ENCODE assay signal across 7 mouse cellular contexts in genomic region chr2:10101180-10101579, GRCm38 (mm10). TPM values are rescaled to one million over a fixed set of nuclear protein-coding genes. Genes with fewer than 3 reads are reported as not detected.
DNase-seq lines count a peak whose midpoint lies in the region; ATAC-seq and TF ChIP-seq lines count a peak whose summit lies in the region.

No protein-coding gene starts in this region.

- TF ChIP-seq POLR2A in kidney, adult 2 months (IDR thresholded peaks at IDR 0.05; ENCODE audit: low read depth, low read length): no peak

- no peak for TF ChIP-seq EP300 in liver, embryonic 14.5 days (IDR thresholded peaks at IDR 0.05; ENCODE audit: low read depth)

- no peaks in the 10 kb centered on the region for H3K36me3 ChIP-seq in forebrain, embryonic 14.5 days (ENCODE audit: control insufficient read depth, insufficient read depth, low read length)
- H3K36me3 ChIP-seq in kidney, adult 2 months (ENCODE audit: control insufficient read depth, insufficient read depth, low read length): no peaks in the 10 kb centered on the region
- H3K36me3 ChIP-seq in liver, embryonic 14.5 days (replicated peaks; ENCODE audit: control insufficient read depth, insufficient read depth, low read depth): no peaks in the 10 kb centered on the region
- H3K36me3 ChIP-seq in neural tube, embryonic 14.5 days (ENCODE audit: control insufficient read depth, insufficient read depth, low read length): no peaks in the 10 kb centered on the region

- H3K27ac ChIP-seq in forebrain, embryonic 14.5 days (ENCODE audit: low read depth, low read length): no peak overlapping the region
- no peak overlapping the region for H3K27ac ChIP-seq in kidney, adult 2 months (ENCODE audit: insufficient read depth, low read depth, low read length)
- no peak overlapping the region for H3K27ac ChIP-seq in liver, embryonic 14.5 days
- no peak overlapping the region for H3K27ac ChIP-seq in neural tube, embryonic 14.5 days (ENCODE audit: low read depth, low read length)

- H3K27me3 ChIP-seq in forebrain, embryonic 14.5 days (replicated peaks; ENCODE audit: control insufficient read depth, insufficient read depth, low read length): no peaks in the 10 kb centered on the region
- H3K27me3 ChIP-seq in kidney, adult 2 months (replicated peaks; ENCODE audit: control insufficient read depth, insufficient read depth, low read length): no peaks in the 10 kb centered on the region
- no peaks in the 10 kb centered on the region for H3K27me3 ChIP-seq in liver, embryonic 14.5 days (ENCODE audit: control insufficient read depth, insufficient read depth, low read length)
- H3K27me3 ChIP-seq in neural tube, embryonic 14.5 days (ENCODE audit: control insufficient read depth, insufficient read depth, low read length): no peaks in the 10 kb centered on the region

- H3K9ac ChIP-seq in forebrain, embryonic 14.5 days (ENCODE audit: low read length): no peak overlapping the region
- no peak overlapping the region for H3K9ac ChIP-seq in liver, embryonic 14.5 days (replicated peaks)
- H3K9ac ChIP-seq in neural tube, embryonic 14.5 days (replicated peaks; ENCODE audit: low read depth, low read length): no peak overlapping the region

- H3K4me3 ChIP-seq in forebrain, embryonic 14.5 days (ENCODE audit: low read depth, low read length): no peak overlapping the region
- H3K4me3 ChIP-seq in kidney, adult 2 months (ENCODE audit: insufficient read depth, low read depth, low read length): no peak overlapping the region
- H3K4me3 ChIP-seq in liver, embryonic 14.5 days (ENCODE audit: insufficient read depth in 1 of 2, low read depth in 2 of 2, low read length in 2 of 2): no peak overlapping the region
- no peak overlapping the region for H3K4me3 ChIP-seq in neural tube, embryonic 14.5 days (ENCODE audit: low read depth, low read length)

- DNase-seq in ovary, postnatal 14 days (ENCODE audit: low spot score): peak; percentile 44
- no peak for DNase-seq in ovary, adult 18-20 months (ENCODE audit: low spot score)
- DNase-seq in ZHBTc4 (ENCODE audit: low read depth, low spot score): peak; percentile 73
- DNase-seq in forebrain, embryonic 14.5 days (ENCODE audit: low spot score): peak; percentile 62
- peak; percentile 64 for DNase-seq in kidney, adult 2 months
- peak in 1 of 3 experiments; percentile 24 for DNase-seq in liver, embryonic 14.5 days (ENCODE audit: low read depth in 3 of 3, low spot score in 3 of 3)

- no peak overlapping the region for H3K4me2 ChIP-seq in forebrain, embryonic 14.5 days (ENCODE audit: low read length)
- H3K4me2 ChIP-seq in liver, embryonic 14.5 days (ENCODE audit: low read depth): no peak overlapping the region
- H3K4me2 ChIP-seq in neural tube, embryonic 14.5 days (ENCODE audit: low read depth, low read length): no peak overlapping the region

- no peaks in the 10 kb centered on the region for H3K4me1 ChIP-seq in forebrain, embryonic 14.5 days (ENCODE audit: control insufficient read depth, insufficient read depth, low read length)
- no peaks in the 10 kb centered on the region for H3K4me1 ChIP-seq in kidney, adult 2 months (ENCODE audit: control insufficient read depth, insufficient read depth, low read length)
- H3K4me1 ChIP-seq in liver, embryonic 14.5 days (replicated peaks; ENCODE audit: control insufficient read depth in 2 of 2, insufficient read depth in 2 of 2, low read length in 1 of 2): peaks cover 0 to 4% of the 10 kb centered on the region in 2 experiments; a peak in 3 of 4 replicates
- no peaks in the 10 kb centered on the region for H3K4me1 ChIP-seq in neural tube, embryonic 14.5 days (ENCODE audit: control insufficient read depth, insufficient read depth, low read length)

- 45% methylated on average over 6 of the region's 6 CpGs for WGBS in forebrain, embryonic 14.5 days
- WGBS in kidney, adult 2 months: 31% methylated on average over 6 of the region's 6 CpGs
- 19% methylated on average over 6 of the region's 6 CpGs for WGBS in liver, embryonic 14.5 days (ENCODE audit: insufficient replicate concordance)
- 45% methylated on average over 6 of the region's 6 CpGs for WGBS in neural tube, embryonic 14.5 days

- peak; percentile 89 for TF ChIP-seq CTCF in kidney, adult 2 months (conservative IDR thresholded peaks at IDR 0.05; ENCODE audit: insufficient read depth, insufficient read length, low read depth, low read length)
- TF ChIP-seq CTCF in liver, embryonic 14.5 days (IDR thresholded peaks at IDR 0.05; ENCODE audit: low read depth): peak; percentile 77

- H3K9me3 ChIP-seq in forebrain, embryonic 14.5 days (replicated peaks; ENCODE audit: control insufficient read depth, low read length): no peaks in the 10 kb centered on the region
- no peaks in the 10 kb centered on the region for H3K9me3 ChIP-seq in liver, embryonic 14.5 days (ENCODE audit: control insufficient read depth, low read length)
- H3K9me3 ChIP-seq in neural tube, embryonic 14.5 days (ENCODE audit: control insufficient read depth, low read length): no peaks in the 10 kb centered on the region

- ATAC-seq in forebrain, embryonic 14.5 days: peak; percentile 62
- 0 out of 2 replicates have a peak, but pooled peaks have one; percentile 12 for ATAC-seq in liver, embryonic 14.5 days (ENCODE audit: insufficient read depth)
- peak; percentile 55; the same call in 1 of the 2 replicates for ATAC-seq in neural tube, embryonic 14.5 days (ENCODE audit: low read depth)

RNA-seq across cellular contexts. Expression of gene Kin, which starts 20.8 kb away (rescaled TPM):
- 36.7 and 39.5 TPM in 2 replicates for polyA plus RNA-seq in forebrain, embryonic 14.5 days (2014; fragmentation: Nextera tagmentation; extraction: Ambion mirVana)
- polyA plus RNA-seq in kidney, adult 2 months (2012; rRNA removed): 3.2 and 4.6 TPM in 2 replicates
- polyA plus RNA-seq in liver, embryonic 14.5 days (2012; rRNA removed): 3.8 and 8.7 TPM in 2 replicates
- polyA plus RNA-seq in liver, embryonic 14.5 days (2014; fragmentation: Nextera tagmentation; extraction: Ambion mirVana): 14.2 and 14.6 TPM in 2 replicates
- polyA plus RNA-seq in neural tube, embryonic 14.5 days (2014; fragmentation: Nextera tagmentation; extraction: Ambion mirVana): 26.8 and 29.5 TPM in 2 replicates

RNA-seq across cellular contexts. Expression of gene Atp5c1, which starts 20.9 kb away (rescaled TPM):
- polyA plus RNA-seq in forebrain, embryonic 14.5 days (2014; fragmentation: Nextera tagmentation; extraction: Ambion mirVana): 639 and 699 TPM in 2 replicates
- polyA plus RNA-seq in kidney, adult 2 months (2012; rRNA removed): 786 and 1,002 TPM in 2 replicates
- polyA plus RNA-seq in liver, embryonic 14.5 days (2012; rRNA removed): 147 and 186 TPM in 2 replicates
- polyA plus RNA-seq in liver, embryonic 14.5 days (2014; fragmentation: Nextera tagmentation; extraction: Ambion mirVana): 390 and 409 TPM in 2 replicates
- 612 and 652 TPM in 2 replicates for polyA plus RNA-seq in neural tube, embryonic 14.5 days (2014; fragmentation: Nextera tagmentation; extraction: Ambion mirVana)

RNA-seq across cellular contexts. Expression of gene Itih2, which starts 30.0 kb away (rescaled TPM):
- polyA plus RNA-seq in forebrain, embryonic 14.5 days (2014; fragmentation: Nextera tagmentation; extraction: Ambion mirVana): 1.4 and 3.0 TPM in 2 replicates
- 0.78 and 1.0 TPM in 2 replicates for polyA plus RNA-seq in kidney, adult 2 months (2012; rRNA removed)
- 236 and 321 TPM in 2 replicates for polyA plus RNA-seq in liver, embryonic 14.5 days (2012; rRNA removed)
- polyA plus RNA-seq in liver, embryonic 14.5 days (2014; fragmentation: Nextera tagmentation; extraction: Ambion mirVana): 260 and 296 TPM in 2 replicates
- polyA plus RNA-seq in neural tube, embryonic 14.5 days (2014; fragmentation: Nextera tagmentation; extraction: Ambion mirVana): 0.23 and 4.1 TPM in 2 replicates

RNA-seq across cellular contexts. Expression of gene Itih5, which starts 52.2 kb away (rescaled TPM):
- polyA plus RNA-seq in forebrain, embryonic 14.5 days (2014; fragmentation: Nextera tagmentation; extraction: Ambion mirVana): 3.4 and 5.8 TPM in 2 replicates
- polyA plus RNA-seq in kidney, adult 2 months (2012; rRNA removed): 14.0 and 14.1 TPM in 2 replicates
- polyA plus RNA-seq in liver, embryonic 14.5 days (2012; rRNA removed): 1.4 and 2.0 TPM in 2 replicates
- 2.5 and 2.8 TPM in 2 replicates for polyA plus RNA-seq in liver, embryonic 14.5 days (2014; fragmentation: Nextera tagmentation; extraction: Ambion mirVana)
- 1.4 and 9.5 TPM in 2 replicates for polyA plus RNA-seq in neural tube, embryonic 14.5 days (2014; fragmentation: Nextera tagmentation; extraction: Ambion mirVana)

RNA-seq across cellular contexts. Expression of gene Taf3, which starts 52.8 kb away (rescaled TPM):
- polyA plus RNA-seq in forebrain, embryonic 14.5 days (2014; fragmentation: Nextera tagmentation; extraction: Ambion mirVana): 10.9 and 13.2 TPM in 2 replicates
- 5.3 and 6.5 TPM in 2 replicates for polyA plus RNA-seq in kidney, adult 2 months (2012; rRNA removed)
- 3.2 and 4.7 TPM in 2 replicates for polyA plus RNA-seq in liver, embryonic 14.5 days (2012; rRNA removed)
- polyA plus RNA-seq in liver, embryonic 14.5 days (2014; fragmentation: Nextera tagmentation; extraction: Ambion mirVana): 5.0 and 6.7 TPM in 2 replicates
- polyA plus RNA-seq in neural tube, embryonic 14.5 days (2014; fragmentation: Nextera tagmentation; extraction: Ambion mirVana): 14.3 and 14.7 TPM in 2 replicates

Comparison
In these comparisons a context has a peak if more than half of its experiments do, and no peak if none do; other contexts are left out.
1. ATAC-seq: peak in every context shown above with its lines; median percentile 62 in forebrain, embryonic 14.5 days; 55 in neural tube, embryonic 14.5 days; 12 in liver, embryonic 14.5 days.
2. RNA of gene Itih2, which starts 30.0 kb away (polyA plus RNA-seq): 236 to 321 TPM in liver, embryonic 14.5 days; 1.4 to 3.0 TPM in forebrain, embryonic 14.5 days, 0.78 to 1.0 TPM in kidney, adult 2 months and 0.23 to 4.1 TPM in neural tube, embryonic 14.5 days; every median in the first group is over 10 times any median in the second.